Mouse (Mus musculus): ENCODE measurements around the gene Kcnk2.
A peak's percentile ranks its signal among the peaks of the same experiment; 100 is the strongest.
"Not testable (repeated sequence)": the region's sequence is repeated elsewhere in the genome, so short reads cannot be mapped to it uniquely, and the experiment has no call there.

Gene Kcnk2

GRCm38 (mm10) chr1:189288948-189289347 lies 113.1 kb downstream of the Kcnk2 start:
- Histone ChIP-seq H3K36me3 (ENCODE audit: insufficient read depth, low read length) (no peaks in the 10 kb centered on the region), H3K4me1 (replicated peaks; ENCODE audit: low read depth, low read length) (no peaks in the 10 kb centered on the region), H3K4me3 (replicated peaks; ENCODE audit: low read length) (no peak overlapping the region), H3K27me3 (ENCODE audit: insufficient read depth, low read length) (0 out of 2 replicates have a peak, but pooled peaks cover 6% of the 10 kb centered on the region), H3K9me3 (ENCODE audit: low read length) (no peaks in the 10 kb centered on the region)
- TF ChIP-seq CTCF (conservative IDR thresholded peaks at IDR 0.05; ENCODE audit: low read length), result no peak

DNA sequence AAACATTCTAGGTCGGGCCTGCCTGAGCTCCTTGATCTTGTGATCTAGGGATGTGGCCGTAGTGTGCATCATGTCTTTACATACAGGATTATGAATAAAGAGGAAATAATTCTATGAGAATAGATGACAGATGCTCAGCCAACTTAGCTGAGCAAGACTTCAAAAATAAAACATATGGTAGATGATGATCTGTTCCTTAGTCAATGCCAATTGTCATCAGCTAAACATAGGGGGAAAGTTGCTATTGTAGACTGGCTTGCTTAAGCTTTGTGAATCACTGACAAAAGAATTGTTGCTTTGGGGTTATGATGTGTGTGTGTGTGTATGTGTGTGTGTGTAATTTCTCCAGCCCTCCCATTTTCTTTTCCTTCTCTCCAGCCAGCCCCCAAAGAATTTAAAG lies 129.8 kb downstream of the Kcnk2 start:
- Histone ChIP-seq H3K27me3 (ENCODE audit: insufficient read depth, low read length) (no peaks in the 10 kb centered on the region), H3K9me3 (ENCODE audit: low read length) (no peaks in the 10 kb centered on the region; the same call in 1 of the 2 replicates), H3K4me3 (replicated peaks; ENCODE audit: low read length) (no peak overlapping the region), H3K4me1 (replicated peaks; ENCODE audit: low read depth, low read length) (no peaks in the 10 kb centered on the region), H3K36me3 (ENCODE audit: insufficient read depth, low read length) (no peaks in the 10 kb centered on the region)
- TF ChIP-seq CTCF (conservative IDR thresholded peaks at IDR 0.05; ENCODE audit: low read length) (no peak), POU5F1 (IDR thresholded peaks at IDR 0.05; ENCODE audit: borderline replicate concordance, low read length) (no peak), NANOG (IDR thresholded peaks at IDR 0.05; ENCODE audit: borderline replicate concordance, low read length) (no peak)

GRCm38 (mm10) chr1:189253631-189254030 lies 148.4 kb downstream of the Kcnk2 start:
- Histone ChIP-seq H3K27me3 (ENCODE audit: insufficient read depth, low read length) (peaks cover 13% of the 10 kb centered on the region), H3K4me1 (replicated peaks; ENCODE audit: low read depth, low read length) (no peaks in the 10 kb centered on the region), H3K9me3 (ENCODE audit: low read length) (peaks cover 24% of the 10 kb centered on the region), H3K36me3 (ENCODE audit: insufficient read depth, low read length) (no peaks in the 10 kb centered on the region), H3K4me3 (replicated peaks; ENCODE audit: low read length) (no peak overlapping the region)
- TF ChIP-seq NANOG (IDR thresholded peaks at IDR 0.05; ENCODE audit: borderline replicate concordance, low read length) (no peak), CTCF (conservative IDR thresholded peaks at IDR 0.05; ENCODE audit: low read length) (no peak), POU5F1 (IDR thresholded peaks at IDR 0.05; ENCODE audit: borderline replicate concordance, low read length) (no peak)

DNA sequence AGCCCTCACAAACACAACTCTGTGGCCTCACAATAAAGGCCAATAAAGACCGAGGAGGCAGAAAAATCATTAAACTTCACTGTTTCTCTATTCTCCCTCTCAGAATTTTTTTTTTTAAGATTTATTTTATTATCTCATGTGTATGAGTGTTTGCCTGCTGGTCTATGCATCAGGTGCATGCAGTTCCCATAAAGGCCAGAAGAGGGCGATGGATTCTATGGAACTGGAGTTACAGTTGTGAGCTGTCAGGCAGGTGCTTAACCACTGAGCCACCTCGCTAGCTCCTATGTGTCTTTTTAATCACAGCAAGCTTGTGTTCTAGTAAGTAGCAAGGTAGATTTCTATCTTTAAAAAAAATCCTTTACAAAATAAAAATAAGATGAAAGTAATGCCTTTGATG lies 148.9 kb downstream of the Kcnk2 start:
- no peaks in the 10 kb centered on the region for H3K36me3 ChIP-seq (ENCODE audit: insufficient read depth, low read length)
- H3K4me3 ChIP-seq (replicated peaks; ENCODE audit: low read length), result no peak overlapping the region
- H3K27me3 ChIP-seq (ENCODE audit: insufficient read depth, low read length), result peaks cover 13% of the 10 kb centered on the region
- TF ChIP-seq NANOG (IDR thresholded peaks at IDR 0.05; ENCODE audit: borderline replicate concordance, low read length) (no peak), CTCF (conservative IDR thresholded peaks at IDR 0.05; ENCODE audit: low read length) (peak; percentile 88), POU5F1 (IDR thresholded peaks at IDR 0.05; ENCODE audit: borderline replicate concordance, low read length) (no peak)
- H3K9me3 ChIP-seq (ENCODE audit: low read length), result peaks cover 23% of the 10 kb centered on the region
- no peaks in the 10 kb centered on the region for H3K4me1 ChIP-seq (replicated peaks; ENCODE audit: low read depth, low read length)

GRCm38 (mm10) chr1:189243206-189243605 lies 158.9 kb downstream of the Kcnk2 start:
- H3K4me3 ChIP-seq (replicated peaks; ENCODE audit: low read length); H3K27me3 ChIP-seq (ENCODE audit: insufficient read depth, low read length); H3K36me3 ChIP-seq (ENCODE audit: insufficient read depth, low read length); H3K4me1 ChIP-seq (replicated peaks; ENCODE audit: low read depth, low read length): not testable (repeated sequence)
- peaks cover 19% of the 10 kb centered on the region for H3K9me3 ChIP-seq (ENCODE audit: low read length)

DNA sequence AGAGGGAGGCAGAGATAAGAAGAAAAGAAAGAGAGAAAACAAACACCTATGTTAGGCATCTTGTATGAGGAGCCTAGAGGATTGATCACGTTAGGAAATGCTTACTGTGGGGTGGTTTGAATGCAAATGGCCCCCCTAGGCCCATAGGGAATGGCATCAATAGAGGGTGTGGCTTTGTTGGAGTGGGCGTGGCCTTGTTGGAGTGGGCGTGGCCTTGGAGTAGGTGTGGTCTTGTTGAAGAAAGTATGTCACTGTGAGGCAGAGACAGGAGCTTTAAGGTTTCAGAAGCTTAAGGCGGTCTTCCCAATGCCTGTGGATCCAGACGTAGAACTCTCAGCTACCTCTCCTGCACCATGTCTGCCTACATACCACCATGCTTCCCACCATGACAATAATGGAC lies 166.8 kb downstream of the Kcnk2 start:
- Histone ChIP-seq H3K4me3 (replicated peaks; ENCODE audit: low read length) (no peak overlapping the region), H3K36me3 (ENCODE audit: insufficient read depth, low read length) (no peaks in the 10 kb centered on the region), H3K27me3 (ENCODE audit: insufficient read depth, low read length) (no peaks in the 10 kb centered on the region), H3K9me3 (ENCODE audit: low read length) (peaks cover 11% of the 10 kb centered on the region; the same call in 1 of the 2 replicates), H3K4me1 (replicated peaks; ENCODE audit: low read depth, low read length) (no peaks in the 10 kb centered on the region; the same call in 1 of the 2 replicates)
- TF ChIP-seq NANOG (IDR thresholded peaks at IDR 0.05; ENCODE audit: borderline replicate concordance, low read length) (no peak), POU5F1 (IDR thresholded peaks at IDR 0.05; ENCODE audit: borderline replicate concordance, low read length) (no peak), CTCF (conservative IDR thresholded peaks at IDR 0.05; ENCODE audit: low read length) (no peak)

DNA sequence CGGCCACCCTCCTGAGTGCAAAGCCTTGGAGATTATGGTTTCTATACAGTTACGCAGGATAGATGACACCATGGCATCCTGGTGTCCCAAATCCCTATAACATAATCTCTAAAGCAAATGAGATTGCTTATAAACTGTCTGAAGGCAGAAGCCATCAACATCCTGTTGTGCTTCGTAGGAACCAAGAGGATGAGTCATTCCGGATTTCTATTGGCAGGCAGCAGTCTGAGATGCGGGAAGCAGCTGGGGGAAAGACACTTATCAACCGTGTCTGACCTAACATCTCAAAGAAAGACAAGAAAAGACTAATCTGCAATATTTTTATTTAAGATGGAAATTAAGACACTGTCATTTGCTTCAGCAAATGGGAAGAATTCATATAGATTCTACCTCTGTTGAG lies 169.2 kb downstream of the Kcnk2 start:
- TF ChIP-seq CTCF (conservative IDR thresholded peaks at IDR 0.05; ENCODE audit: low read length) (no peak), POU5F1 (IDR thresholded peaks at IDR 0.05; ENCODE audit: borderline replicate concordance, low read length) (no peak), NANOG (IDR thresholded peaks at IDR 0.05; ENCODE audit: borderline replicate concordance, low read length) (no peak)
- Histone ChIP-seq H3K9me3 (ENCODE audit: low read length) (peaks cover 2% of the 10 kb centered on the region; the same call in 1 of the 2 replicates), H3K4me1 (replicated peaks; ENCODE audit: low read depth, low read length) (peaks cover 9% of the 10 kb centered on the region), H3K36me3 (ENCODE audit: insufficient read depth, low read length) (no peaks in the 10 kb centered on the region), H3K27me3 (ENCODE audit: insufficient read depth, low read length) (no peaks in the 10 kb centered on the region), H3K4me3 (replicated peaks; ENCODE audit: low read length) (no peak overlapping the region)

GRCm38 (mm10) chr1:189228222-189229084 lies 173.6 kb downstream of the Kcnk2 start:
- TF ChIP-seq CTCF (conservative IDR thresholded peaks at IDR 0.05; ENCODE audit: low read length) (no peak), POU5F1 (IDR thresholded peaks at IDR 0.05; ENCODE audit: borderline replicate concordance, low read length) (no peak), NANOG (IDR thresholded peaks at IDR 0.05; ENCODE audit: borderline replicate concordance, low read length) (no peak)
- no peak overlapping the region for H3K4me3 ChIP-seq (replicated peaks; ENCODE audit: low read length)
- H3K36me3 ChIP-seq (ENCODE audit: insufficient read depth, low read length), result no peaks in the 10 kb centered on the region
- peaks cover 17% of the 10 kb centered on the region for H3K4me1 ChIP-seq (replicated peaks; ENCODE audit: low read depth, low read length)
- no peaks in the 10 kb centered on the region for H3K9me3 ChIP-seq (ENCODE audit: low read length)
- no peaks in the 10 kb centered on the region for H3K27me3 ChIP-seq (ENCODE audit: insufficient read depth, low read length)

GRCm38 (mm10) chr1:189227479-189227878 lies 174.6 kb downstream of the Kcnk2 start:
- H3K9me3 ChIP-seq (ENCODE audit: low read length), result no peaks in the 10 kb centered on the region
- no peaks in the 10 kb centered on the region for H3K27me3 ChIP-seq (ENCODE audit: insufficient read depth, low read length)
- no peak for TF ChIP-seq NANOG (IDR thresholded peaks at IDR 0.05; ENCODE audit: borderline replicate concordance, low read length)
- no peak for TF ChIP-seq POU5F1 (IDR thresholded peaks at IDR 0.05; ENCODE audit: borderline replicate concordance, low read length)
- peak; percentile 20; the same call in 1 of the 2 replicates for TF ChIP-seq CTCF (conservative IDR thresholded peaks at IDR 0.05; ENCODE audit: low read length)
- H3K4me3 ChIP-seq (replicated peaks; ENCODE audit: low read length), result no peak overlapping the region
- H3K36me3 ChIP-seq (ENCODE audit: insufficient read depth, low read length), result no peaks in the 10 kb centered on the region
- H3K4me1 ChIP-seq (replicated peaks; ENCODE audit: low read depth, low read length), result peaks cover 17% of the 10 kb centered on the region

Measured in E14TG2a.4 (cell line).